Mouse (Mus musculus): ENCODE measurements around the gene Lrp1. TPM values are rescaled to one million over a fixed set of nuclear protein-coding genes. Genes with fewer than 3 reads are reported as not detected.

The Lrp1 gene
- polyA plus RNA-seq, 1 experiment = 387 TPM

- Histone ChIP-seq H3K27ac (ENCODE audit: insufficient read depth, low read length) (no peak overlapping the region), H3K4me3 (ENCODE audit: insufficient read depth, low read length) (no peak overlapping the region), H3K4me1 (ENCODE audit: control insufficient read depth, insufficient read depth, low read length) (no peaks in the 10 kb centered on the region; the same call in none of the 2 replicates)
- TF ChIP-seq CTCF (IDR thresholded peaks at IDR 0.05; ENCODE audit: borderline replicate concordance, insufficient read depth, low read length) = no peak
- TF ChIP-seq POLR2A (IDR thresholded peaks at IDR 0.05; ENCODE audit: low read depth, low read length) = no peak
These were observed 106.7 kb downstream of the Lrp1 start for GRCm38 (mm10) chr10:127514111-127514698.

- H3K27ac ChIP-seq (ENCODE audit: insufficient read depth, low read length) = no peak overlapping the region
- no peaks in the 10 kb centered on the region; the same call in none of the 2 replicates for H3K4me1 ChIP-seq (ENCODE audit: control insufficient read depth, insufficient read depth, low read length)
- no peak for TF ChIP-seq POLR2A (IDR thresholded peaks at IDR 0.05; ENCODE audit: low read depth, low read length)
- H3K4me3 ChIP-seq (ENCODE audit: insufficient read depth, low read length) = no peak overlapping the region
These were observed 107.4 kb downstream of the Lrp1 start for GRCm38 (mm10) chr10:127513501-127514091.

- Histone ChIP-seq H3K27ac (ENCODE audit: insufficient read depth, low read length) (no peak overlapping the region), H3K4me1 (ENCODE audit: control insufficient read depth, insufficient read depth, low read length) (no peaks in the 10 kb centered on the region; the same call in none of the 2 replicates), H3K4me3 (ENCODE audit: insufficient read depth, low read length) (no peak overlapping the region)
- TF ChIP-seq CTCF (IDR thresholded peaks at IDR 0.05; ENCODE audit: borderline replicate concordance, insufficient read depth, low read length) (peak; percentile 97), POLR2A (IDR thresholded peaks at IDR 0.05; ENCODE audit: low read depth, low read length) (no peak)
These were observed 108.1 kb downstream of the Lrp1 start for GRCm38 (mm10) chr10:127512813-127513212.

- no peak for TF ChIP-seq POLR2A (IDR thresholded peaks at IDR 0.05; ENCODE audit: low read depth, low read length)
- no peak for TF ChIP-seq CTCF (IDR thresholded peaks at IDR 0.05; ENCODE audit: borderline replicate concordance, insufficient read depth, low read length)
- Histone ChIP-seq H3K4me1 (ENCODE audit: control insufficient read depth, insufficient read depth, low read length) (no peaks in the 10 kb centered on the region; the same call in none of the 2 replicates), H3K27ac (ENCODE audit: insufficient read depth, low read length) (peak overlapping the region; percentile 38; the same call in 1 of the 2 replicates), H3K4me3 (ENCODE audit: insufficient read depth, low read length) (peak overlapping the region; percentile 57)
These were observed 108.7 kb downstream of the Lrp1 start for GRCm38 (mm10) chr10:127512307-127512666.

- no peak for TF ChIP-seq CTCF (IDR thresholded peaks at IDR 0.05; ENCODE audit: borderline replicate concordance, insufficient read depth, low read length)
- TF ChIP-seq POLR2A (IDR thresholded peaks at IDR 0.05; ENCODE audit: low read depth, low read length) = peak; percentile 39
- Histone ChIP-seq H3K4me1 (ENCODE audit: control insufficient read depth, insufficient read depth, low read length) (no peaks in the 10 kb centered on the region; the same call in none of the 2 replicates), H3K4me3 (ENCODE audit: insufficient read depth, low read length) (peak overlapping the region; percentile 57), H3K27ac (ENCODE audit: insufficient read depth, low read length) (peak overlapping the region; percentile 38; the same call in 1 of the 2 replicates)
These were observed 109.2 kb downstream of the Lrp1 start for GRCm38 (mm10) chr10:127511634-127512306.

- H3K4me3 ChIP-seq (ENCODE audit: insufficient read depth, low read length) = peak overlapping the region; percentile 57
- H3K4me1 ChIP-seq (ENCODE audit: control insufficient read depth, insufficient read depth, low read length) = no peaks in the 10 kb centered on the region; the same call in none of the 2 replicates
- H3K27ac ChIP-seq (ENCODE audit: insufficient read depth, low read length) = no peak overlapping the region
- no peak for TF ChIP-seq CTCF (IDR thresholded peaks at IDR 0.05; ENCODE audit: borderline replicate concordance, insufficient read depth, low read length)
- TF ChIP-seq POLR2A (IDR thresholded peaks at IDR 0.05; ENCODE audit: low read depth, low read length) = no peak
These were observed 109.9 kb downstream of the Lrp1 start for GRCm38 (mm10) chr10:127510895-127511617.

GRCm38 (mm10) chr10:127509837-127510701 is 110.9 kb downstream of the Lrp1 start:
- no peak for TF ChIP-seq POLR2A (IDR thresholded peaks at IDR 0.05; ENCODE audit: low read depth, low read length)
- TF ChIP-seq CTCF (IDR thresholded peaks at IDR 0.05; ENCODE audit: borderline replicate concordance, insufficient read depth, low read length) = no peak
- Histone ChIP-seq H3K27ac (ENCODE audit: insufficient read depth, low read length) (no peak overlapping the region), H3K4me1 (ENCODE audit: control insufficient read depth, insufficient read depth, low read length) (no peaks in the 10 kb centered on the region; the same call in none of the 2 replicates), H3K4me3 (ENCODE audit: insufficient read depth, low read length) (no peak overlapping the region)

- Histone ChIP-seq H3K27ac (ENCODE audit: insufficient read depth, low read length) (no peak overlapping the region), H3K4me3 (ENCODE audit: insufficient read depth, low read length) (no peak overlapping the region), H3K4me1 (ENCODE audit: control insufficient read depth, insufficient read depth, low read length) (no peaks in the 10 kb centered on the region; the same call in none of the 2 replicates)
- TF ChIP-seq CTCF (IDR thresholded peaks at IDR 0.05; ENCODE audit: borderline replicate concordance, insufficient read depth, low read length) (peak; percentile 63), POLR2A (IDR thresholded peaks at IDR 0.05; ENCODE audit: low read depth, low read length) (no peak)
These were observed 111.7 kb downstream of the Lrp1 start for GRCm38 (mm10) chr10:127509051-127509836.

Data from embryonic fibroblast, embryonic 13.5 days (primary cell).